Mouse (Mus musculus) liver, adult 2 months (tissue): ENCODE measurements around the gene Stox1.

Source experiments
- CTCF ChIP-seq: fragments of 200-500 bp; IDR thresholded peaks from 2 replicates; pipeline ENCODE4 v1.5.1; 2011; ENCODE audit warnings: low read depth, low read length, control low read depth
- POLR2A ChIP-seq: fragments of 200-500 bp; IDR thresholded peaks from 2 replicates; pipeline ENCODE4 v1.6.1; 2011; ENCODE audit warnings: low read length, control low read depth; ENCODE audit not compliant: insufficient read depth; ENCODE audit errors: extremely low read depth

DNA sequence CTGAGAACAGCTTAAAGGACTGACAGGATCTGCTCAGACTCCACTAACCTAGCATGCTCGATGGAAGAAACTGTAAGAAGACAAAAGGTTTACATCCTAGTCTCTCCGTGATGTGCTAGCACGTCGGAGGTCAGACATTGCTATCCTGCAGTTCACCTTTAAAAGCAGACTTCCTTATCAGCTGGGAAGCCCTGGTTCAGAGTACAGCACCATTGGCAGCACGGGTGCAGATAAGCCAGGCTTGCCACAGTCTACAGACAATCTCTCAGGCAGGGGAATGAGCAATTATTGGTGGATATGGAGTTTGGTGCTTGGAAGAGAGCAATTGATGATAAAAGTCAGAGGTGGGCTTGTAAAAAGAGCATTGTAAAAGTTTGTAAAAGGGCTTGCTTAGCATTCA is 57.9 kb downstream of the Stox1 start:
- no peak for TF ChIP-seq POLR2A
- no peak for TF ChIP-seq CTCF
